Mouse (Mus musculus) heart, adult 18-20 months (tissue): ENCODE results near the gene Gm26741. TPM values are rescaled to one million over a fixed set of nuclear protein-coding genes. Genes with fewer than 3 reads are reported as not detected.

ENCODE experiments used
- DNase-seq, 2 experiments: peaks; one replicate each; pipeline ENCODE4 v3.0.0; 2021 to 2022; ENCODE audit warnings: mixed read lengths in 1 of 2
- total RNA-seq, 2 experiments: library from RNA; stranded (reverse); gene quantifications; 2 replicates each; pipeline ENCODE4 v1.2.3; 2021

The Gm26741 gene
- total RNA-seq, 2 experiments from 2014 or later, result not detected

- peak; percentile 35 to 75 for DNase-seq
Measured at GRCm38 (mm10) chr10:52389438-52389837, 30.9 kb downstream of the Gm26741 start.

DNA sequence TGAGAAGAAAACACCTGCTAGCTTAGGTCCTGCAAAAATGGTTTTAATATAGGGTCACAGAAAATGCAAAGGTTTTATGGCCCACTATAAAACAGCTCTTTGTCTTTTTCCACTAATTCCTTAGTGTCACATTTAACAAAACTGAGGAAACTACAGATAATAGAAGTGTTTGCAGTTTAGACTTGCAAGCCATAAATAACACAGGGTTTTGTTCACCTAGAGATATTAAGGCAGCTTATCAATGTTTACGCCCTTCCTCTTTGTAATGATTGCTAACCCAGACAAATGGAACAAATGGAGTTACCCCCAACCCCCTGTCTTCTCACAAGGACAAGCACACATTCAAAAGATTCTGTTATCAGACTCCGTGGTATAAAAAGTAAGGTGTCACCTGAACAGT lies 32.6 kb downstream of the Gm26741 start:
- DNase-seq, result no peak

- DNase-seq, result no peak
Measured at GRCm38 (mm10) chr10:52396647-52397046, 38.1 kb downstream of the Gm26741 start.

DNA sequence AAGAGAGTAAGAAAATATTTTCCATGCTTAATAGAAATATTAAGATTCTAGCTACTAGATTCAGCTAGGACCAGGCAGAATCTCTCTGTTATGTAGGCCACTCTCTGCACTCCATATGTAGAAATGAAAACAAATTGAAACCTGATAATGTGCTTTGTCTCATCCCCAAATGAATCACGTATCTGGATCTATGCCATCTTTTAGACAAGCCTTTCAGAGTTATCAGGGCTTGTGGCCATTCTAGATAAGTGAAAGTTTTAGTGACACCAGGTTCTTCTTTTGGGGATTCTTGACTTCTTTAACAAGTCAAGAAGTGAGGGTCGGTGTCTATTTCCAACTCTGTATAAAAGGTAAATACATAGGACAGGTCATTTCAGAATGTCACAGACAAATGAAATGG lies 40.1 kb downstream of the Gm26741 start:
- DNase-seq, result no peak

GRCm38 (mm10) chr10:52399722-52400121 lies 41.2 kb downstream of the Gm26741 start:
- no peak for DNase-seq

DNA sequence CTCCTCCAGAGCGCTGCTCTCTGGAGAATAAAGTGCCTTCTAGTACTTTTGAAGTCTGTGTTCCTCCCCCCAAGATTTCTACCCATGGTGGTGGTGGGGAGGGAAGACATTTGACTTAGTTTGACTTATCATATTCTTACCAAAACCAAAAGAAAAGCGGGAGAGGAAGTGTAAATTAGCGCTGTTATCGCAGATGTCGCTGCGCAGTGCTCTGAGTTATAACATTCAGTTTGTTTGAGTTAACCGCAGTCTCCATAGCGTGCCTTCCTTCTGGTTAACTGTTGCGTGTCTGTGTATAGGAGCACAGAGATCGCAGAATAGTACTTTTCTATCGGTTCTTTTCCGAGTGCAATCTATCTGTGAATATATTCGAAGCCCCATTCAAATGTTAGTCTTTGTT lies 46.6 kb downstream of the Gm26741 start:
- DNase-seq, result no peak

GRCm38 (mm10) chr10:52407526-52407925 lies 49.0 kb downstream of the Gm26741 start:
- DNase-seq, result no peak

Other genes with a start within 250 kb of the Gm26741 start
- gene Ros1, start 163.5 kb upstream of the Gm26741 start, total RNA-seq, result not detected
- 1 to 10 TPM; 3.9 to 5.9 TPM for gene Dcbld1, start 125.1 kb upstream of the Gm26741 start, total RNA-seq
- 10 to 100 TPM; 12.2 to 13.1 TPM for gene Gopc, start 23.4 kb downstream of the Gm26741 start, total RNA-seq
- under 1 TPM; 0.21 to 0.40 TPM for gene Nepn, start 30.2 kb downstream of the Gm26741 start, total RNA-seq
- 10 to 100 TPM; 38.7 to 38.8 TPM for gene Nus1, start 58.8 kb downstream of the Gm26741 start, total RNA-seq